Mouse (Mus musculus): ENCODE results near the gene Lgsn. TPM values are rescaled to one million over a fixed set of nuclear protein-coding genes. Genes with fewer than 3 reads are reported as not detected.

Gene Lgsn
- polyA plus RNA-seq, 1 experiment from 2014 or later, result not detected

DNA sequence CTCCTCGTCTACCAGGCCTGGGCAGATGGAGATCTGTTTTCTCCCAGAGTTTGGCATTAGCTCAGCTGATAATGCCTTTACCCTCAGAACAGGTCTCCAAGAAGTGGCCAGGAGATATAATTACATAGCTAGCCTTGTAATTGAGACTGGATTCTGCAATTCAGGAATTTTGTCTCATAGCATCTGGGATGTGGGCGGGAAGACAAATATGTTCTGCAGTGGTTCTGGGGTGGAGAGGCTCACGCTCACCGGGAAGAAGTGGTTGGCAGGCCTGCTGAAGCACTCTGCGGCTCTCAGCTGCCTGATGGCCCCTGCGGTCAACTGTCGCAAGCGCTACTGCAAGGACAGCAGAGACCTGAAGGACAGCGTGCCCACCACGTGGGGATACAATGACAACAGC is 27.6 kb downstream of the Lgsn start:
- Histone ChIP-seq H3K9ac (ENCODE audit: low read length) (no peak overlapping the region), H3K27ac (ENCODE audit: low read length) (no peak overlapping the region), H3K9me3 (replicated peaks; ENCODE audit: control insufficient read depth, low read length) (no peaks in the 10 kb centered on the region), H3K4me2 (ENCODE audit: low read depth, low read length) (no peak overlapping the region), H3K4me1 (ENCODE audit: control insufficient read depth, insufficient read depth, low read length) (no peaks in the 10 kb centered on the region), H3K4me3 (replicated peaks; ENCODE audit: low read length) (no peak overlapping the region), H3K36me3 (ENCODE audit: control insufficient read depth, insufficient read depth, low read length) (no peaks in the 10 kb centered on the region), H3K27me3 (ENCODE audit: control insufficient read depth, insufficient read depth, low read length) (no peaks in the 10 kb centered on the region)
- WGBS, result 83% methylated on average over 10 of the region's 10 CpGs
- ATAC-seq (ENCODE audit: insufficient read depth, low FRiP score), result no peak

DNA sequence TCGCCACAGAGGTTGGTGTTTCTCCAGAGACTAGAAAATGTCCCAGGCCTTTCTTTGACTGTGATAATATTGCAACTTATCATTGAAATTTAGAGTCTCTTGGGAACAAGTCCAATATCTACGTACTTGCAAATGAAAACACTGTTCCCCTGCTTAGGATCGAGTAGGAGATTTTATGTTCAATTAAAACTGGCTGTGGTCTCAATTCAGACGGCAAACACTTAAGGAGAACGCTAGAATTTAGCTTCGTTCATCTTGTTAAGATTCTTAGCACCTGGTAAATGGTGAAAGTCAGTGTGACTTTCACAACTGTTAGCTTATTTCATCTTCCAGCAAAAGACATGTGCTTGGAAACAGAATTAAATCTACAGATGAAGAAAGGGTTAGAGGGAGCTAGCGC is 29.1 kb downstream of the Lgsn start:
- no peaks in the 10 kb centered on the region for H3K36me3 ChIP-seq (ENCODE audit: control insufficient read depth, insufficient read depth, low read length)
- WGBS, result 75% methylated on average over 7 of the region's 7 CpGs
- no peak overlapping the region for H3K4me3 ChIP-seq (replicated peaks; ENCODE audit: low read length)
- ATAC-seq (ENCODE audit: insufficient read depth, low FRiP score), result no peak
- H3K9ac ChIP-seq (ENCODE audit: low read length), result no peak overlapping the region
- no peak overlapping the region for H3K4me2 ChIP-seq (ENCODE audit: low read depth, low read length)
- H3K27me3 ChIP-seq (ENCODE audit: control insufficient read depth, insufficient read depth, low read length), result no peaks in the 10 kb centered on the region
- H3K9me3 ChIP-seq (replicated peaks; ENCODE audit: control insufficient read depth, low read length), result no peaks in the 10 kb centered on the region
- H3K4me1 ChIP-seq (ENCODE audit: control insufficient read depth, insufficient read depth, low read length), result no peaks in the 10 kb centered on the region
- H3K27ac ChIP-seq (ENCODE audit: low read length), result no peak overlapping the region

DNA sequence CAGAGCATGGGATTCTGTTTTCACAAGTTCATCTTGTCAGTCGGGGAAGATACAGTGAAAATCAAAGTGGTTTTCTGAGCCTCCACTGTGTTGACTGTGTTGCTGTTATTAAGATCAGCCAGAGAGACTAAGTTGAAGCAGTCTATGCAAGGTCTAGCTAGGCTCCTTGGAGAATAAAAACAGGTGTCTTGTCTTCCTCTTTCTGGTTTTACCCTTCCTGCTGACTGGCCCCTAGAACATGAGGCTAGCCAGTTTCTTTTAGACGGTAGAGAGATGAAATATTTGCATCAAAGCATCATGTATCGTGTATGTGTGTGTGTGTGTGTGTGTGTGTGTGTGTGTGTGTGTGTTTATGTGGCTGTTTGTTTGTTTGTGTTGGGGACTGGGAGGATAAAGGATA is 29.6 kb downstream of the Lgsn start:
- Histone ChIP-seq H3K36me3 (ENCODE audit: control insufficient read depth, insufficient read depth, low read length) (no peaks in the 10 kb centered on the region), H3K9ac (ENCODE audit: low read length) (no peak overlapping the region), H3K9me3 (replicated peaks; ENCODE audit: control insufficient read depth, low read length) (no peaks in the 10 kb centered on the region), H3K27me3 (ENCODE audit: control insufficient read depth, insufficient read depth, low read length) (no peaks in the 10 kb centered on the region), H3K4me1 (ENCODE audit: control insufficient read depth, insufficient read depth, low read length) (no peaks in the 10 kb centered on the region), H3K4me3 (replicated peaks; ENCODE audit: low read length) (no peak overlapping the region), H3K4me2 (ENCODE audit: low read depth, low read length) (no peak overlapping the region), H3K27ac (ENCODE audit: low read length) (no peak overlapping the region)
- no peak for ATAC-seq (ENCODE audit: insufficient read depth, low FRiP score)
- WGBS, result 76% methylated on average over 3 of the region's 3 CpGs

DNA sequence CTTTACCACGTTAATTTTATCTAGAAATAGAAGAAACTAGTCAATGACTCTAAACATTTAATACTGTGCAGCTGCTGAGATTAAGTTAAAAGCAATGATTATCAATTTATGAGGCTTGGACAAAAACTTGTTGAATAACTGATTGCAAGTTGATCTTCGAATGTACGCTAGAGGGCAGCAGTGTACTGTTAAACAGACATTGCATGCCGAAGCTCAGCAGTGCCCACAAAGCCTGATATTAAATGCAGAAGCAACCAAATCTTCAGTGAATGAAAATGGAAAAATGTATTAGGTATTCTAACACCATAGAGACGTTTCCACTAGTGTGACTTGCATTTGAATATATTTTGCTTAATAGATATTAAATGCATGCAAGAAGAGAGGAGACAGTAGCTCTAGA is 33.9 kb downstream of the Lgsn start:
- Histone ChIP-seq H3K4me2 (ENCODE audit: low read depth, low read length) (no peak overlapping the region), H3K4me1 (ENCODE audit: control insufficient read depth, insufficient read depth, low read length) (peaks cover 3% of the 10 kb centered on the region; the same call in 1 of the 2 replicates)
- ATAC-seq (ENCODE audit: insufficient read depth, low FRiP score), result no peak

DNA sequence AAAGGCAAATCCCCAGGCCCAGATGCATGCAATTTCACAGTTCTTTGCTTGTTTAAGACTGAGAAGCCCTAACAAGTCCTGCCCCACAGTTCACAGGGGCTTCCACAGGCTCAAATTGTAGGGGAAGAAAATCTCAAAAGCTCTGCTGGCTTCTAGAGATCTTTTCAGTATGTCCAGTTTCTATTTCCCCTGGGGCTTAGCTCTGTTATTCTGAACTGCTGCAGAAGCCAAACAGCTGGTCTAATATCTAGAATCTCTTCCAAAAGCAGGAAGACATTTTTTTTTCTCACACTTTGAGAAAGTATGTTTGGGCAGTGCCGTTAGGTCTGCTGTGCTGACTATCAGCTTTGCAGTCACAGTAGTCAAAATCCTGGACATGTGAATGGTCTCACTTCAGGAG is 38.6 kb downstream of the Lgsn start:
- ATAC-seq (ENCODE audit: insufficient read depth, low FRiP score), result no peak
- peaks cover 3% of the 10 kb centered on the region; the same call in 1 of the 2 replicates for H3K4me1 ChIP-seq (ENCODE audit: control insufficient read depth, insufficient read depth, low read length)
- H3K9ac ChIP-seq (ENCODE audit: low read length), result no peak overlapping the region
- no peaks in the 10 kb centered on the region for H3K9me3 ChIP-seq (replicated peaks; ENCODE audit: control insufficient read depth, low read length)
- no peaks in the 10 kb centered on the region for H3K36me3 ChIP-seq (ENCODE audit: control insufficient read depth, insufficient read depth, low read length)
- 46% methylated on average over 1 of the region's 1 CpGs for WGBS
- H3K4me3 ChIP-seq (replicated peaks; ENCODE audit: low read length), result no peak overlapping the region
- H3K4me2 ChIP-seq (ENCODE audit: low read depth, low read length), result no peak overlapping the region
- no peak overlapping the region; the same call in 1 of the 2 replicates for H3K27ac ChIP-seq (ENCODE audit: low read length)
- no peaks in the 10 kb centered on the region for H3K27me3 ChIP-seq (ENCODE audit: control insufficient read depth, insufficient read depth, low read length)

More for the DNA sequence above, 33.9 kb downstream of the Lgsn start:
- 1% methylated on average over 5 of the region's 5 CpGs for WGBS
- no peak overlapping the region for H3K9ac ChIP-seq (ENCODE audit: low read length)
- no peaks in the 10 kb centered on the region for H3K9me3 ChIP-seq (replicated peaks; ENCODE audit: control insufficient read depth, low read length)
- H3K36me3 ChIP-seq (ENCODE audit: control insufficient read depth, insufficient read depth, low read length), result no peaks in the 10 kb centered on the region
- H3K4me3 ChIP-seq (replicated peaks; ENCODE audit: low read length), result no peak overlapping the region
- no peaks in the 10 kb centered on the region for H3K27me3 ChIP-seq (ENCODE audit: control insufficient read depth, insufficient read depth, low read length)
- no peak overlapping the region for H3K27ac ChIP-seq (ENCODE audit: low read length)

DNA sequence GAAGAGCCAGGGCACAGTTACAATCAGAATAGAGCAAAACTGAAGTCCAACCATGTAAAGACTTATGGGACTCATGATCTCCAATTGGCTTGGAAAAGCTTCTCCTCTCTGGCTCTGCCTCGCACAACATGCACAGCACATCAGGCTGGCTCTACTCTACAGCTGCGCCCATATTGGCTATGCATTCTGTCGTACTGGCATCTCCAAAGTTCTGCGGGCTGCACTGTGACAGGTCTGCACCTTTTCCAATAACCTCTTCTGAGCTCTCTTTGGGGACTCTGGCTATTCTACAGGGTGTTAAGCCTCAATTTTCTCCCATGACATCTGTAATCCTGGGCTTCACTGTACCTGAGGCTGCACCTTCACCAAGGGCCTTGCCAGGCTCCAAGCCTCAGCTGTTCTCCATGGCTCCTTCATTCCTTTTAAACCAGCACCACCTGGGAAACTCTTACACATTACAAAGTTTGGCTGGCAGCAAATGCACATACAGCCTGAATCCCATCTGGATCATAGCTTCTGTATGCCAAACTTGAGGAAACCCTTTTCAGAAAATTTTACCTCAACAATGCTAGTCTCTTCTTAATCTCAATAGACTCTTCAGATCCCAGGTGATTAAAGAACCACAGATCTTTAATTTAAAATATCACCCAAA is 44.5 kb downstream of the Lgsn start:
- 93% methylated on average over 4 of the region's 4 CpGs for WGBS
- Histone ChIP-seq H3K27me3 (ENCODE audit: control insufficient read depth, insufficient read depth, low read length) (no peaks in the 10 kb centered on the region), H3K9ac (ENCODE audit: low read length) (no peak overlapping the region), H3K4me1 (ENCODE audit: control insufficient read depth, insufficient read depth, low read length) (no peaks in the 10 kb centered on the region), H3K4me2 (ENCODE audit: low read depth, low read length) (no peak overlapping the region), H3K36me3 (ENCODE audit: control insufficient read depth, insufficient read depth, low read length) (no peaks in the 10 kb centered on the region), H3K27ac (ENCODE audit: low read length) (no peak overlapping the region), H3K9me3 (replicated peaks; ENCODE audit: control insufficient read depth, low read length) (no peaks in the 10 kb centered on the region), H3K4me3 (replicated peaks; ENCODE audit: low read length) (no peak overlapping the region)
- no peak for ATAC-seq (ENCODE audit: insufficient read depth, low FRiP score)

DNA sequence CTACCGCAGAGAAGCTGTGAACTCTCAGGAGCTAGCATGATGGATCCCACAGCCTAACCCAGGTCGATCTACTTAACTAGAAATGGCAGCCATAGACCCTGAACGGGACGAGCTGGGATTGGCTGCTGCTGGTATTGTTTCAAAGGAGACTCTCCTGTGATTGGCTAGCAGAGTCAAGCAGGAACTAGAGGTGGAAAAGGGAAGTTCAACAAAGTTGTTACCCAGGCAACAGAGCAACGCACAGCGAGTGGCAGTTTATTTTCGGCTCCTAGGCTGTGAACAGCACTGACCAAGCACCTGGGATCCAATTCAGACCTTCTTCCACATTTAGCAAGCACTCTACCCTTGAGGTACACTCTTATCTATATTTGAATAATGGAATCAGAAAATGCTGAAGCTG is 46.4 kb downstream of the Lgsn start, which contains the start of the genes 4931428L18Rik and Pih1d3:
Gene 4931428L18Rik, minus strand, starts transcription at position 121 of the 400 bp plus-strand sequence.
Gene Pih1d3, plus strand, starts transcription at position 275 of the 400 bp plus-strand sequence.
- Histone ChIP-seq H3K4me1 (ENCODE audit: control insufficient read depth, insufficient read depth, low read length) (no peaks in the 10 kb centered on the region), H3K27ac (ENCODE audit: low read length) (no peak within 1 kb of the TSS), H3K9ac (ENCODE audit: low read length) (no peak within 1 kb of the TSS), H3K4me3 (replicated peaks; ENCODE audit: low read length) (no peak within 1 kb of the TSS), H3K27me3 (ENCODE audit: control insufficient read depth, insufficient read depth, low read length) (no peaks in the 10 kb centered on the region), H3K36me3 (ENCODE audit: control insufficient read depth, insufficient read depth, low read length) (no peaks in the 10 kb centered on the region), H3K4me2 (ENCODE audit: low read depth, low read length) (no peak within 1 kb of the TSS), H3K9me3 (replicated peaks; ENCODE audit: control insufficient read depth, low read length) (no peaks in the 10 kb centered on the region)
- WGBS, result 78% methylated on average over 7 of the region's 7 CpGs
- ATAC-seq (ENCODE audit: insufficient read depth, low FRiP score), result 0 out of 2 replicates have a peak, but pooled peaks have one; percentile 29

DNA sequence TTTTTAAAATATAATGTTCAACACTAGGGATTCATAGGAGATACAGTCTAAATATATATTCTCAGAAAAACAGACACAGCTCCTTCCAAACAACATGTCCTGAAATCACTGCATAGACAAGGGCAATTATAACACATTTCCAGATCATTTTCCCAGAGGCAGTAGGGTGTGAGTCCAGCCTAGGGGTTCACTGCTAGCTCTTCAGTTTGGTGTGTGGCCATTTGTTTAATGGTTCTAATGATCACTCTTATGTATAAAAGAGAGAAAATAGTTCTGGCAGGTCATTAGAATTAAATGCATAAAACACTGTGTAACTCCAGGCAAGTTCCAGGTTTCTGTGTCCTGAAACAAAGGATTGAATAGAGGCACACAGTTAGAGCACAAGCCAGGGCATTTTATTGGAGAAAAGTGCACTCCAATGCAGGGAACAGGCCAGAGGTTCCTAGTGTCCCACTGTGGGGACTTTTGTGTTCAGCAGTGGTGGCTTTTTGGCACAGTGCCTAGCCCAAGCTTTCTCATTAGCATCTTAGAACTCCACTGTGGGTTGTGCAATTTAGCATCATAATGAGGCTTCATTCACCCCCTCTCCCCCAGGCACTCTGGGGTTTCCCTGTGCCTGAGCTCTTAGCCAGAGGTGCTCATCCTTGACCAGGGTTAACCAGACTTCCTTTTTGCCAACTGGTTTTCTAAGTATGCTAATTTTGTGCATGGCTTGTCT is 57.3 kb downstream of the Lgsn start:
- H3K4me1 ChIP-seq (ENCODE audit: control insufficient read depth, insufficient read depth, low read length), result no peaks in the 10 kb centered on the region
- H3K27me3 ChIP-seq (ENCODE audit: control insufficient read depth, insufficient read depth, low read length), result no peaks in the 10 kb centered on the region
- H3K36me3 ChIP-seq (ENCODE audit: control insufficient read depth, insufficient read depth, low read length), result no peaks in the 10 kb centered on the region
- H3K4me3 ChIP-seq (replicated peaks; ENCODE audit: low read length), result no peak overlapping the region
- H3K9ac ChIP-seq (ENCODE audit: low read length), result no peak overlapping the region
- H3K27ac ChIP-seq (ENCODE audit: low read length), result no peak overlapping the region
- H3K9me3 ChIP-seq (replicated peaks; ENCODE audit: control insufficient read depth, low read length), result no peaks in the 10 kb centered on the region
- no peak overlapping the region for H3K4me2 ChIP-seq (ENCODE audit: low read depth, low read length)
- ATAC-seq (ENCODE audit: insufficient read depth, low FRiP score), result no peak
